Mouse (Mus musculus): ENCODE data around the gene Kmt2e. TPM values are rescaled to one million over a fixed set of nuclear protein-coding genes. Genes with fewer than 3 reads are reported as not detected.
"Not testable (repeated sequence)": the region's sequence is repeated elsewhere in the genome, so short reads cannot be mapped to it uniquely, and the experiment has no call there.

Kmt2e gene
- polyA plus RNA-seq, 1 experiment from 2014 or later: 69.0 TPM

GRCm38 (mm10) chr5:23521645-23522044 lies 87.4 kb downstream of the Kmt2e start:
- 90% methylated on average over 1 of the region's 1 CpGs for WGBS
- Histone ChIP-seq H3K27ac (peak overlapping the region; percentile 10; the same call in 1 of the 2 replicates), H3K4me1 (peaks cover 44% of the 10 kb centered on the region), H3K27me3 (ENCODE audit: insufficient read depth, poor library complexity, severe bottlenecking) (no peaks in the 10 kb centered on the region), H3K9me3 (no peaks in the 10 kb centered on the region), H3K36me3 (peaks cover 51% of the 10 kb centered on the region), H3K4me3 (no peak overlapping the region)
- no peak for DNase-seq (ENCODE audit: low spot score)

DNA sequence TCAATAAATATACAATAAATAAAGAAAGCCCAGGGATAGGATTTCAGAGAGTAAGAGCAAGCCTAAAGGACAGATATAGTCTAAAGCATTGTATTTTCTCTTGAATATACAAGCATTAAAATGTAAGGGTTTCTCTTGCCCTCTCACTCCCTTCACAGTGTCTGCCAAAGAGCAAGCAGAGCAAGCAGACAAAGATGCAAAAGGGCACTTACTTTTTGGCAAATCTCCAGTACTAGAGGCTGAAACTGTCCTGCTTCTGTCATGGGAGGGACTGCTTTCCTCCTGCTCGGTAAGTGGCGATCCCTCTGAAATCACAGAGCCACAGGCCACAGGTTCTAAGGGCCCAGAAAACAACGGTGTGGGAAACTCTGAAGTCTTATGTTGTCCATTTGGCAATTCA lies 89.7 kb downstream of the Kmt2e start:
- DNase-seq (ENCODE audit: low spot score): no peak
- 94% methylated on average over 3 of the region's 3 CpGs for WGBS
- H3K4me1 ChIP-seq: peaks cover 26% of the 10 kb centered on the region
- peaks cover 42% of the 10 kb centered on the region for H3K36me3 ChIP-seq
- no peak overlapping the region for H3K27ac ChIP-seq
- no peaks in the 10 kb centered on the region for H3K9me3 ChIP-seq
- H3K4me3 ChIP-seq: no peak overlapping the region
- no peaks in the 10 kb centered on the region for H3K27me3 ChIP-seq (ENCODE audit: insufficient read depth, poor library complexity, severe bottlenecking)

DNA sequence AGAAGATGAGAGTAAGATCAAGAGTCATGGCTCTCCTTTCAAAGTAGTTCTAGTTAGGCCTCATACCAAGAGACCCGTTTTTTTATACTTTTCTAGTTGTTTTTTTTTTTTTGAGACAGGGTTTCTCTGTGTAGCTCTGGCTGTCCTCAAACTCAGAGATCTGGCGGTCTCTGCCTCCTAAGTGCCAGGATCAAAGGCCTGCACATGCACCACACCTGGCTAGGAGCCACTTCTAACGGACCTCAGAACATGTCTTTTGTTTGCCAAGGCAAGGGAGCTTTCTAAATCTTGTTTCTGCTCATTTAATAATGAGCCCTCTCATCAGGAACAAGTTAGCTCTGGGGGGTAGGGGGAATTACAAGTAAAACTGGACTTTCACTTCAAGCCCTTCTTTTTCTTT lies 90.4 kb downstream of the Kmt2e start:
- Histone ChIP-seq H3K4me3 (no peak overlapping the region), H3K27me3 (ENCODE audit: insufficient read depth, poor library complexity, severe bottlenecking) (no peaks in the 10 kb centered on the region), H3K9me3 (no peaks in the 10 kb centered on the region), H3K36me3 (peaks cover 42% of the 10 kb centered on the region), H3K27ac (no peak overlapping the region), H3K4me1 (peaks cover 19% of the 10 kb centered on the region)
- DNase-seq (ENCODE audit: low spot score): no peak
- 88% methylated on average over 3 of the region's 3 CpGs for WGBS

DNA sequence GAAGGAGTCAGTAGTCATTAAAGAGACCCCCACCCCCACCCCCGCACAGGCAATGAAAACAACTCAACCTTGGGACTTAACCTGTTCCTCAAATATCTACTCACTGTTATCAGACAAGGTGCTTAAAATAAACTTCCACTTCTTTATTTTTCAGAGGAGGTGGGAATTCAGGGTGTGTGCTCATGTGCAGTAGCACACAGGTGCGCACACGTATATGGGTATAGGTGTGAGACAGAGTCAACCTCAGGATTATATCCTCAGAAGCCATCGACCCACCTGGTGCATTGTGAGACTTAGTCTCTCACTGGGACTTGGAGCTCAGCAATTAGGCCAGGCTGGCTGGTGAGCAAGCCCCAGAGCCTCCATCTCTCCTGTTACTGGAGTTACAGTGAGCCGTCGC lies 96.9 kb downstream of the Kmt2e start:
- H3K27me3 ChIP-seq (ENCODE audit: insufficient read depth, poor library complexity, severe bottlenecking): no peaks in the 10 kb centered on the region
- H3K9me3 ChIP-seq: no peaks in the 10 kb centered on the region
- H3K4me3 ChIP-seq: no peak overlapping the region
- H3K27ac ChIP-seq: no peak overlapping the region
- H3K4me1 ChIP-seq: 0 out of 2 replicates have a peak, but pooled peaks cover 5% of the 10 kb centered on the region
- DNase-seq (ENCODE audit: low spot score): no peak
- H3K36me3 ChIP-seq: peaks cover 8% of the 10 kb centered on the region; the same call in 1 of the 2 replicates
- 92% methylated on average over 6 of the region's 6 CpGs for WGBS

DNA sequence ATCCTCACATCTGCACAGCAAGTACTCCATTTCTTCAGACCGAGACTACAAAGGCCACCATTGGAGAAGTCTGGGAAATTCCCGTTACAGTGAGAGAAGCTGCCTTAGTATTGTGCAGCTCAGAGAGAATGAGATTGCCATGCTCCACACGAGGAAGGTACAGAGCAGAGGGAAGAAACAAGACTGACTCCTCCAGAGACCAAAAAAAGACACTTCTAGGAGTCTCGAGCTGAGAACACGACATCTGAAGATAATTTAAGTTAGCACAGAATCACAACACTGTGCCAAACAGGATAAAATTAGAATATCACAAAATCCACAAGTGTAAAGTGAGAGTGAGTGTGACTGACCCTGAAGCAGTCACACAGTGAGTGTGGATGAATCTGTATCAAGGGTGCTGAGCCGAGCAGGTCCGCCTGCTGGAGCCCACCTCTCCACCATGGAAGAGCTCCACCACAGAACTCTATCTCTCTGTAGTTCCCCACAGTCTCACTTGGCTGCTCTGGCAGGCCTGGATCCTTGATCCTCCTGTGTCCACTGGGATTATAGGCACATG lies 97.4 kb downstream of the Kmt2e start:
- Histone ChIP-seq H3K4me3 (no peak overlapping the region), H3K27me3 (ENCODE audit: insufficient read depth, poor library complexity, severe bottlenecking) (no peaks in the 10 kb centered on the region), H3K36me3 (peaks cover 8% of the 10 kb centered on the region), H3K27ac (no peak overlapping the region), H3K4me1 (0 out of 2 replicates have a peak, but pooled peaks cover 5% of the 10 kb centered on the region), H3K9me3 (no peaks in the 10 kb centered on the region)
- WGBS: 82% methylated on average over 7 of the region's 7 CpGs
- DNase-seq (ENCODE audit: low spot score): no peak

DNA sequence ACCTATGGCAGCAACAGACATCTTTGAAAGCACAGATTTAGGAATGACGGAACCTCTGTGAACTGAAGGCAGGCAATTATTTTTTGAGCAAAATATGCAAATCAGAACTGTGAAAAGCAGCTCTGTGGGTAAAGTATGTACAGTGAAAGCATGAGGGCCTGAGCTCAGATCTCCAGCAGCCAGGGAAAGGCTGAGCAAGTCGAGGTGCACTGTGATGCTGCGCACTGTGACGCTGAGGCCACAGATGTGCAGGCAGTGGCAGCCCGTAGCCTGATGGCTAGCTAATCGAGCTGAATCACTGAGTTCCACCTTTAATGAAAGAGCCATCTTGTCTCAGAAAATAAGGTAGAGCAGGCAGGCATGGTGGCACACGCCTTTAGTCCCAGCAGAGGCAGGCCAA lies 101.5 kb downstream of the Kmt2e start:
- Histone ChIP-seq H3K9me3 (no peaks in the 10 kb centered on the region), H3K27me3 (ENCODE audit: insufficient read depth, poor library complexity, severe bottlenecking) (no peaks in the 10 kb centered on the region)

DNA sequence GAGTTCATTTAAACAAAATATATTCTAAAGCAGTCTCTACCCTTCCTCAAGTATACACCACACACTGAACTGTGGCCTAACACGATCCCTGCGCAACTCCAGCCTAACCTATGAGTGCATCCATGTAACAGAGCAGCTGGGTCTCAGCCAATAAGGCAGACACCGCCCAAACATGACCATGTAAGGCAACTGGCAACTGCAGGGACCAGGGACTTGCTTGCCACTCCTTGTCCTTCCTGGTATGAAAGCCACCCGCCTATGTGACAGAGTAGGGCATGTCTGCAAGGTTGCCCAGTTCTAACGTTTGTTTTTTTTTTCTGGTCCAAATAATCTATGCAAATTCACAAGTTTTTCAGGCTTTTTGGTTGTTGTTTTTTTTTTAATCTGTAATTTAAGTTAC lies 117.4 kb downstream of the Kmt2e start:
- H3K36me3 ChIP-seq: peaks cover 4% of the 10 kb centered on the region; the same call in 1 of the 2 replicates
- H3K27ac ChIP-seq: peak overlapping the region; percentile 52; the same call in 1 of the 2 replicates
- H3K27me3 ChIP-seq (ENCODE audit: insufficient read depth, poor library complexity, severe bottlenecking): no peaks in the 10 kb centered on the region
- WGBS: 65% methylated on average over 5 of the region's 5 CpGs
- peak; percentile 84 for DNase-seq (ENCODE audit: low spot score)
- no peak overlapping the region for H3K4me3 ChIP-seq
- no peaks in the 10 kb centered on the region for H3K9me3 ChIP-seq
- peaks cover 22% of the 10 kb centered on the region for H3K4me1 ChIP-seq

More for the DNA sequence above, 101.5 kb downstream of the Kmt2e start:
- 0 out of 2 replicates have a peak, but pooled peaks cover 5% of the 10 kb centered on the region for H3K4me1 ChIP-seq
- H3K36me3 ChIP-seq: peaks cover 35% of the 10 kb centered on the region
- no peak overlapping the region for H3K4me3 ChIP-seq
- no peak overlapping the region for H3K27ac ChIP-seq
- 92% methylated on average over 7 of the region's 7 CpGs for WGBS
- no peak for DNase-seq (ENCODE audit: low spot score)

DNA sequence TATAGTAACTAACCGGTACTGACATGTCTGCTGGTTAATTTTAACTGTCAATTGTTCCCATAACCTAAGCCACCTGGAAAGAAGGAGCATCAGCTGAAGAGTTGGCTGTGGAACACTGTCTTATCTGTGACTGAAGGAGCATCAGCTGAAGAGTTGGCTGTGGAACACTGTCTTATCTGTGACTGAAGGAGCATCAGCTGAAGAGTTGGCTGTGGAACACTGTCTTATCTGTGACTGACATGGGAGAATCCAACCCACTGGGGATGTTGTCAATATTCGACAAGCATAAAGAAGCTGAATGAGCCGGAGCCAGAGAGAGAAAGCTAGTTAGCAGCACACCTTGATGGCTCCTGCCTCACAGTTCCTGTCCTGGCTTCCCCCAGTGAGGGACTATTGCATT lies 119.1 kb downstream of the Kmt2e start:
- not testable (repeated sequence) for DNase-seq (ENCODE audit: low spot score); H3K36me3 ChIP-seq; H3K4me3 ChIP-seq; H3K27me3 ChIP-seq (ENCODE audit: insufficient read depth, poor library complexity, severe bottlenecking); H3K9me3 ChIP-seq; H3K27ac ChIP-seq
- 46% methylated on average over 3 of the region's 3 CpGs for WGBS
- peaks cover 22% of the 10 kb centered on the region for H3K4me1 ChIP-seq
